18 mouse cellular contexts compared by ENCODE assay signal in the genomic region with DNA sequence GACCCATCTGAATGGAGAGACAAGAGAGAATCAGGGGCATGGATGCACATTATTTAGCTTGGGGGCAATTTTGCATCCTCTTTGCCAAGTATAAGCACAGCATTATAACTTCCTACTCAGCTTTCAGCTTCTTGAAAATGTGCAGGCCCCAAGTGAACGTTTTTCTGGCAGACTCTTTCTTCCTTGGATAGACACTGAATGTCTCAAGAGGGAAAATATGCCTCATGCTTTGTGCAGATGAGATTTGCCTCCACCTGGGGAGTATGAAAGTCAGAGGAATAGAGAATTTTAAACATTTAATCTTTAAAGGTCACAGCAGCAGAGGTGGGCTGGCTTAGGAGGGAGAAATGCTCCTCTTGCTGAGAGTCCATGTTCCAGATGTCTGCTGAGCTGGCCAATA. TPM values are rescaled to one million over a fixed set of nuclear protein-coding genes. Genes with fewer than 3 reads are reported as not detected.
A peak's percentile ranks its signal among the peaks of the same experiment; 100 is the strongest.
DNase-seq lines count a peak whose midpoint lies in the region; ATAC-seq and TF ChIP-seq lines count a peak whose summit lies in the region.
"Had no signal": no experiment of that assay in that cellular context is flagged by ENCODE, and none has a peak within 500 bp of the region (broad histone marks: within the 10 kb centered on the region; RNA-seq: fewer than 3 reads in every experiment).

No protein-coding gene starts in this region.

- ATAC-seq in stomach, embryonic 15.5 days (ENCODE audit: insufficient read depth, low FRiP score, low read depth), result 0 out of 2 replicates have a peak, but pooled peaks have one; percentile 18
- no peak for ATAC-seq in stomach, postnatal 0 days (ENCODE audit: low FRiP score, low TSS enrichment)
- ATAC-seq in embryonic facial prominence, embryonic 15.5 days (ENCODE audit: insufficient number of reproducible peaks, low FRiP score, low TSS enrichment, low read depth), result peak; percentile 43; the same call in 1 of the 2 replicates
- ATAC-seq: forebrain, embryonic 15.5 days; hindbrain, embryonic 16.5 days; inflammation-experienced regulatory T-cells, adult 6 months had no signal

- H3K4me1 ChIP-seq in stomach, embryonic 15.5 days, result no peaks in the 10 kb centered on the region
- no peaks in the 10 kb centered on the region for H3K4me1 ChIP-seq in stomach, postnatal 0 days (replicated peaks; ENCODE audit: control insufficient read depth, insufficient read depth)
- 0 out of 2 replicates have a peak, but pooled peaks cover 15% of the 10 kb centered on the region for H3K4me1 ChIP-seq in embryonic facial prominence, embryonic 15.5 days
- H3K4me1 ChIP-seq in thymus, adult 2 months (replicated peaks; ENCODE audit: control insufficient read depth, insufficient read depth, low read length), result no peaks in the 10 kb centered on the region
- H3K4me1 ChIP-seq: heart, embryonic 13.5 days; hindbrain, embryonic 12.5 days had no signal

- TF ChIP-seq POLR2A in thymus, adult 2 months (IDR thresholded peaks at IDR 0.05; ENCODE audit: control insufficient read depth, extremely low read depth, insufficient read depth, low read length, poor library complexity), result no peak

- H3K27ac ChIP-seq in layer of hippocampus, adult 2 months, result 0 out of 2 replicates have a peak overlapping the region, but pooled peaks have one; percentile 2
- peak overlapping the region; percentile 38; the same call in 1 of the 2 replicates for H3K27ac ChIP-seq in stomach, embryonic 15.5 days
- no peak overlapping the region for H3K27ac ChIP-seq in stomach, postnatal 0 days (replicated peaks)
- peak overlapping the region; percentile 84 for H3K27ac ChIP-seq in embryonic facial prominence, embryonic 15.5 days (replicated peaks)
- no peak overlapping the region for H3K27ac ChIP-seq in thymus, adult 2 months (ENCODE audit: control insufficient read depth, insufficient read depth, low read length)
- H3K27ac ChIP-seq: forebrain, embryonic 15.5 days; heart, embryonic 13.5 days; hindbrain, embryonic 12.5 days had no signal

- H3K9ac ChIP-seq in stomach, embryonic 15.5 days, result no peak overlapping the region
- no peak overlapping the region for H3K9ac ChIP-seq in stomach, postnatal 0 days (ENCODE audit: low read length)
- H3K9ac ChIP-seq in embryonic facial prominence, embryonic 15.5 days, result no peak overlapping the region
- H3K9ac ChIP-seq: forebrain, embryonic 15.5 days; heart, embryonic 13.5 days; hindbrain, embryonic 12.5 days had no signal

- no peak overlapping the region for H3K4me2 ChIP-seq in stomach, embryonic 15.5 days
- H3K4me2 ChIP-seq in stomach, postnatal 0 days (replicated peaks; ENCODE audit: low read depth), result no peak overlapping the region
- no peak overlapping the region for H3K4me2 ChIP-seq in embryonic facial prominence, embryonic 15.5 days (replicated peaks)
- H3K4me2 ChIP-seq: forebrain, embryonic 15.5 days; heart, embryonic 13.5 days; hindbrain, embryonic 12.5 days had no signal

- no peaks in the 10 kb centered on the region for H3K9me3 ChIP-seq in stomach, embryonic 15.5 days
- no peaks in the 10 kb centered on the region for H3K9me3 ChIP-seq in stomach, postnatal 0 days (ENCODE audit: control insufficient read depth, low read length)
- H3K9me3 ChIP-seq in embryonic facial prominence, embryonic 15.5 days (replicated peaks), result no peaks in the 10 kb centered on the region
- H3K9me3 ChIP-seq: forebrain, embryonic 15.5 days; heart, embryonic 13.5 days; hindbrain, embryonic 12.5 days had no signal

- no peak for TF ChIP-seq CTCF in layer of hippocampus, adult 2 months (conservative IDR thresholded peaks at IDR 0.05)
- no peak for TF ChIP-seq CTCF in stomach, postnatal 0 days (IDR thresholded peaks at IDR 0.05; ENCODE audit: low read depth)
- no peak for TF ChIP-seq CTCF in thymus, adult 2 months (IDR thresholded peaks at IDR 0.05; ENCODE audit: borderline replicate concordance, control insufficient read depth, extremely low read depth, insufficient read depth, low read length, poor library complexity)

- no peaks in the 10 kb centered on the region for H3K36me3 ChIP-seq in stomach, embryonic 15.5 days
- H3K36me3 ChIP-seq in stomach, postnatal 0 days (ENCODE audit: control insufficient read depth, insufficient read depth, low read length), result no peaks in the 10 kb centered on the region
- H3K36me3 ChIP-seq in embryonic facial prominence, embryonic 15.5 days, result no peaks in the 10 kb centered on the region
- H3K36me3 ChIP-seq in thymus, adult 2 months (ENCODE audit: control insufficient read depth, insufficient read depth, low read length), result no peaks in the 10 kb centered on the region
- H3K36me3 ChIP-seq: forebrain, embryonic 15.5 days; heart, embryonic 13.5 days; hindbrain, embryonic 12.5 days had no signal

- DNase-seq in layer of hippocampus, adult 2 months (ENCODE audit: low spot score in 2 of 2), result no peak
- no peak for DNase-seq in layer of hippocampus, adult 9-10 months (ENCODE audit: low spot score)
- no peak for DNase-seq in stomach, postnatal 0 days (ENCODE audit: low spot score)
- DNase-seq in lung, postnatal 36 days, result no peak
- no peak for DNase-seq in thymus, adult 2 months
- DNase-seq: adrenal gland, adult 2 months; adrenal gland, postnatal 25 days; cerebellum, adult 2 months; cerebellum, postnatal 14 days; gastrocnemius, postnatal 14 days; heart, postnatal 4 days had no signal

- no peaks in the 10 kb centered on the region for H3K27me3 ChIP-seq in stomach, embryonic 15.5 days (replicated peaks)
- no peaks in the 10 kb centered on the region for H3K27me3 ChIP-seq in stomach, postnatal 0 days (ENCODE audit: control insufficient read depth, insufficient read depth, low read length)
- no peaks in the 10 kb centered on the region for H3K27me3 ChIP-seq in embryonic facial prominence, embryonic 15.5 days
- no peaks in the 10 kb centered on the region for H3K27me3 ChIP-seq in thymus, adult 2 months (ENCODE audit: control insufficient read depth, insufficient read depth, low read length)
- H3K27me3 ChIP-seq: forebrain, embryonic 15.5 days; heart, embryonic 13.5 days; hindbrain, embryonic 12.5 days had no signal

- WGBS in stomach, embryonic 15.5 days, result 29% methylated on average over 1 of the region's 1 CpGs
- 14% methylated on average over 1 of the region's 1 CpGs for WGBS in stomach, postnatal 0 days
- 15% methylated on average over 1 of the region's 1 CpGs for WGBS in embryonic facial prominence, embryonic 15.5 days
- 59% methylated on average over 1 of the region's 1 CpGs for WGBS in thymus, adult 2 months

- no peak overlapping the region for H3K4me3 ChIP-seq in layer of hippocampus, adult 2 months
- no peak overlapping the region for H3K4me3 ChIP-seq in stomach, embryonic 15.5 days (replicated peaks)
- H3K4me3 ChIP-seq in stomach, postnatal 0 days (ENCODE audit: low read depth, low read length), result no peak overlapping the region
- H3K4me3 ChIP-seq in embryonic facial prominence, embryonic 15.5 days (replicated peaks), result no peak overlapping the region
- H3K4me3 ChIP-seq in thymus, adult 2 months (ENCODE audit: control insufficient read depth, insufficient read depth, low read length), result no peak overlapping the region
- H3K4me3 ChIP-seq: forebrain, embryonic 15.5 days; heart, embryonic 13.5 days; hindbrain, embryonic 12.5 days had no signal

- TF ChIP-seq EP300 in stomach, postnatal 0 days (optimal IDR thresholded peaks at IDR 0.05), result no peak

RNA-seq across cellular contexts. Expression of a gene that starts 11.6 kb away (rescaled TPM):
- total RNA-seq in layer of hippocampus, adult 2 months (2021), result 10 to 100 TPM; 13.1 to 13.5 TPM
- polyA plus RNA-seq in stomach, embryonic 15.5 days (2015; fragmentation: Nextera tagmentation; extraction: Ambion mirVana), result 34.7 and 35.2 TPM in 2 replicates
- polyA plus RNA-seq in stomach, postnatal 0 days (2015; fragmentation: Nextera tagmentation; extraction: Ambion mirVana), result 21.7 and 22.7 TPM in 2 replicates
- polyA plus RNA-seq in embryonic facial prominence, embryonic 15.5 days (2015; fragmentation: Nextera tagmentation; extraction: Ambion mirVana), result 137 and 159 TPM in 2 replicates
- 15.6 and 21.6 TPM in 2 replicates for polyA plus RNA-seq in thymus, adult 2 months (2012; rRNA removed)

Comparison
In these comparisons a context has a peak if more than half of its experiments do, and no peak if none do; other contexts are left out.
1. H3K27ac ChIP-seq: peak in layer of hippocampus, adult 2 months (single experiment), stomach, embryonic 15.5 days (single experiment) and embryonic facial prominence, embryonic 15.5 days (single experiment); none in stomach, postnatal 0 days (single experiment) and thymus, adult 2 months (single experiment).